Mouse (Mus musculus) hindbrain, postnatal 0 days (tissue): ENCODE results near the gene Abhd16a. TPM values are rescaled to one million over a fixed set of nuclear protein-coding genes. Genes with fewer than 3 reads are reported as not detected.

ENCODE experiments used
- ATAC-seq: fragments of 200-750 bp; cut with Nextera tagmentation; 2 replicates; pipeline ENCODE4 v1.8.0; 2017; ENCODE audit warnings: mild to moderate bottlenecking, moderate TSS enrichment, moderate library complexity
- DNase-seq: peaks from one replicate; pipeline ENCODE4 v3.0.0-alpha.2; 2015; ENCODE audit warnings: low spot score
- H3K27ac ChIP-seq: fragments of 300-500 bp; sonication (generic); 2 replicates; pipeline ENCODE4 v1.5.1; 2014; ENCODE audit warnings: mild to moderate bottlenecking
- H3K27me3 ChIP-seq: fragments of 300-500 bp; sonication (generic); 2 replicates; pipeline ENCODE4 v1.6.1; 2014; ENCODE audit warnings: low read length, mixed read lengths; ENCODE audit not compliant: insufficient read depth
- H3K36me3 ChIP-seq: fragments of 300-500 bp; sonication (generic); 2 replicates; pipeline ENCODE4 v1.6.1; 2014; ENCODE audit warnings: low read length, mixed read lengths; ENCODE audit not compliant: insufficient read depth
- H3K4me1 ChIP-seq: fragments of 300-500 bp; sonication (generic); 2 replicates; pipeline ENCODE4 v1.6.1; 2014; ENCODE audit warnings: antibody characterized with exemption, low read length, mixed read lengths; ENCODE audit not compliant: insufficient read depth
- H3K4me2 ChIP-seq: fragments of 300-500 bp; sonication (generic); 2 replicates; pipeline ENCODE4 v1.6.1; 2014; ENCODE audit warnings: low read depth, mild to moderate bottlenecking, low read length, moderate library complexity, mixed read lengths
- H3K4me3 ChIP-seq: fragments of 300-500 bp; sonication (generic); 2 replicates; pipeline ENCODE4 v1.5.1; 2014; ENCODE audit warnings: low read length
- H3K9ac ChIP-seq: fragments of 300-500 bp; sonication (generic); replicated peaks from 2 replicates; pipeline ENCODE4 v1.6.1; 2014; ENCODE audit warnings: mild to moderate bottlenecking, low read length, moderate library complexity, mixed read lengths
- H3K9me3 ChIP-seq: fragments of 300-500 bp; sonication (generic); 2 replicates; pipeline ENCODE4 v1.6.1; 2016; ENCODE audit warnings: low read length, mixed read lengths
- CTCF ChIP-seq: IDR thresholded peaks from 2 replicates; pipeline ENCODE4 v1.5.1; 2016; ENCODE audit warnings: antibody characterized with exemption, control low read depth, low read depth
- WGBS: fragments of 180-500 bp; shearing (Covaris S2); extraction: QIAGEN DNeasy Blood & Tissue Kit; methylation state at CpG from one replicate; pipeline ENCODE4 v1.1.7; 2014; 5-methylcytosine and 5-hydroxymethylcytosine counted together
- polyA plus RNA-seq: library from polyadenylated mRNA; unstranded; fragments of >200 nt; fragmentation: Nextera tagmentation; extraction: Ambion mirVana; gene quantifications from 2 replicates; pipeline ENCODE4 v1.2.1, GENCODE M21; 2015
- total RNA-seq: library from RNA; depleted of rRNA; stranded (reverse); fragments of >200 nt; gene quantifications from 2 replicates; pipeline ENCODE4 v1.2.3, GENCODE M21; 2014

Gene Abhd16a
- total and polyA plus RNA-seq, 2 experiments from 2014 or later = 121 to 158 TPM

DNA sequence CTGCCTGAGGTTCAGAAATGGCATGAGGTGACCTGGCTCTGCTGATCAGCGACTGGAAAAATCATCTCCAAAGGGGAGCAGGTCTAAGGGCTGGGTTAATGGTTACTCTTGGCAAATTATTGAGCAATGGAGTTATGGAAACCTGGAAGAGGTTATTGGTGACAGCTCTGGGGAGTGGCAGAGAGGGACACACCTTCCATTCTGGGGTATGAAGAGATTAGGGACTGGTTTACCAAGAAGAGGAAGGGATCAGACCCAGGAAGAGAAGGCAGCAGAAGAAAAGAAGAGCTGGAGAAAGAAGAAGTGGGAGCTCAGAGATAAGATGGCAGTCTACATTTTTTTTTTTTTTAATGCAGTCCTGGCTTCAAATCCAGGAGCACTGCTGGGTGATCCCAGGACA lies 41.4 kb upstream of the Abhd16a start:
- 58% methylated on average over 1 of the region's 1 CpGs for WGBS
- no peaks in the 10 kb centered on the region for H3K36me3 ChIP-seq
- no peak for TF ChIP-seq CTCF
- H3K9ac ChIP-seq = no peak overlapping the region
- peak overlapping the region; percentile 64; the same call in 1 of the 2 replicates for H3K27ac ChIP-seq
- no peaks in the 10 kb centered on the region for H3K27me3 ChIP-seq
- H3K9me3 ChIP-seq = no peaks in the 10 kb centered on the region
- ATAC-seq (no peak), DNase-seq (no peak)
- no peak overlapping the region for H3K4me2 ChIP-seq
- 0 out of 2 replicates have a peak, but pooled peaks cover 4% of the 10 kb centered on the region for H3K4me1 ChIP-seq
- no peak overlapping the region for H3K4me3 ChIP-seq

DNA sequence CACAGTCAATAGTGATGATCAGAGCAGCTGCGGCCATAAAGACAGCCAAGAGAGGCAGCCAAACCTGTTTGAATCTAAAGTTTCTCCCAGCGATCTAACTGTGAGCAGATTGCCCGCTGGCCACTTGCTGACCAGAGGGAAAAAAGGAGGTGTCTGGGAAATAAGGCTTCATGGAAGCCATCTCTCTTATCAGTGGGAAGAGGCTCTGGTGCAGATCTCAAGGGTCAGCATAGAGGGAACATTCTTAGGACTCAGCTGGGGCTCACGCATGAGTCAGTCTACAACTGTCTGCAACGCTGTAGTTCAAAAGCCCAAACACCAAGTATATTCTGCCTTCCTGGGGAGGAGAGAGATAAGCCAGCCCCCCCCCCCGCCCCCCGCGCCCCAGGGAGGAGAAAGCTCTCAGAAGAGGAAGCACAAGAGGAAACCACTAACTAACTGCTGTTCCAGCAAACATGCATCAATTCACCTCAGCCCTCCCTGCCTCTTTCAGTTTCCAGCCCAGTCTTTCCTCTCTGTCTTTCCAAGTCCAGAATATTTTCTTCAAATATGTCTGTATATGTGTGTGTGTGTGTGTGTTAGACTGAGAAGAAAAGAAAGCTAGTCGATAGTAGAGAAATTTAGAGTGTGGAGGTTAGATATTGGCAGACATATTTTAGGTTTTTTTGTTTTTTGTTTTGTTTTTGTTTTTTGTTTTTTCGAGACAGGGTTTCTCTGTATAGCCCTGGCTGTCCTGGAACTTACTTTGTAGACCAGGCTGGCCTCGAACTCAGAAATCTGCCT lies 40.7 kb upstream of the Abhd16a start:
- no peaks in the 10 kb centered on the region for H3K27me3 ChIP-seq
- ATAC-seq = no peak
- H3K9me3 ChIP-seq = no peaks in the 10 kb centered on the region
- H3K4me3 ChIP-seq = no peak overlapping the region
- no peak for DNase-seq
- 36% methylated on average over 10 of the region's 11 CpGs for WGBS
- H3K4me1 ChIP-seq = 0 out of 2 replicates have a peak, but pooled peaks cover 4% of the 10 kb centered on the region
- H3K27ac ChIP-seq = peak overlapping the region; percentile 64; the same call in 1 of the 2 replicates
- no peak for TF ChIP-seq CTCF
- H3K9ac ChIP-seq = no peak overlapping the region
- H3K4me2 ChIP-seq = no peak overlapping the region
- H3K36me3 ChIP-seq = no peaks in the 10 kb centered on the region

DNA sequence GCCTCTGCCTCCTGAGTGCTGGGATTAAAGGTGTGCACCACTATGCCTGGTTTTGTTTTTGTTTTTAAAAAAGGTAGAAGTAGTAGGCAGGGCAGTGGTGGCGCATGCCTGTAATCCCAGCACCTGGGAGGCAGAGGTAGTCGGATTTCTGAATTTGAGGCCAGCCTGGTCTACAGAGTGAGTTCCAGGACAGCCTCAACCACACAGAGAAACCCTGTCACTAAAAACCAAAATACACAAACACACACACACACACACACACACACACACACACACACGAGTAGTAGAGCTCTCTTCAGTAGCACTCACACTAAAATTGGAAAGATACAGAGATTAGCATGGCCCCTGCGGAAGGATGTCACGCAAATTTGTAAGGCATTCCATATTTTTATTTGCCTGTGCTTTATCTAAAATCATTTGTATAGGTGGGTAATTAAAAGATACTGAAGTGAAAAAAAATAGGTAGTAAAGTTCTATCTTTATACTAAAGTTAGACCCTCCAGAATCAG lies 40.1 kb upstream of the Abhd16a start:
- no peak overlapping the region for H3K9ac ChIP-seq
- H3K4me2 ChIP-seq = peak overlapping the region; percentile 67; the same call in 1 of the 2 replicates
- H3K4me3 ChIP-seq = no peak overlapping the region
- no peak for TF ChIP-seq CTCF
- no peak for DNase-seq
- H3K27ac ChIP-seq = peak overlapping the region; percentile 86; the same call in 1 of the 2 replicates
- 72% methylated on average over 5 of the region's 5 CpGs for WGBS
- 0 out of 2 replicates have a peak, but pooled peaks cover 4% of the 10 kb centered on the region for H3K4me1 ChIP-seq
- H3K36me3 ChIP-seq = no peaks in the 10 kb centered on the region
- H3K27me3 ChIP-seq = no peaks in the 10 kb centered on the region
- H3K9me3 ChIP-seq = no peaks in the 10 kb centered on the region
- ATAC-seq = no peak

DNA sequence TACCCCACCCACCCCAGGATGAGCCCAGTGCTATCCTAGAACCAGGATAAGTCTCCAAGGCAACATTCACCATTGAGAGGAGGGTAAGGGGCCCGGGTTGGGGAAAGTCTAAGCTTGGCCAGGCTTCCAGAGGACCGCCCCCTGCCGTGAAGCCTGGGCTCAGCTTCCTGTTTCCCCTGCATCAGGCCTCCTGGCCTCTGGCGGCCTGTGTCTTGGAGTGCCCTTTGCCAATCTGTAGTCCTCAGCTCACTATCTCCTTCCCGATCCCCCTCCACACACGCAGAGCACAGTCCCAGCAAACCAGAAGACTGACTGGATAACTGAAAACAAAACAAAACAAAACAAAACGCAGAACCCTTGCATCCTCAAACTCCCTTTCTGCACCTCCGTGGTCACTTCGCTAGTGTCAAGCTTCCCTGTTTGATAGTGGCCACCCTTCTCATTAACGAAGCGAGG lies 39.5 kb upstream of the Abhd16a start, which contains the start of gene Clic1:
TSS of gene Clic1 (plus strand) at position 406 of the 456 bp plus-strand sequence.
- Histone ChIP-seq H3K4me3 (peak within 1 kb of the TSS; percentile 44), H3K9me3 (no peaks in the 10 kb centered on the region), H3K9ac (peak within 1 kb of the TSS; percentile 52), H3K4me1 (0 out of 2 replicates have a peak, but pooled peaks cover 4% of the 10 kb centered on the region), H3K27me3 (no peaks in the 10 kb centered on the region), H3K4me2 (peak within 1 kb of the TSS; percentile 67), H3K27ac (peak within 1 kb of the TSS; percentile 86), H3K36me3 (no peaks in the 10 kb centered on the region)
- peak; percentile 34 for TF ChIP-seq CTCF
- ATAC-seq (no peak), DNase-seq (peak; percentile 77)
- WGBS = 6% methylated on average over 11 of the region's 11 CpGs

DNA sequence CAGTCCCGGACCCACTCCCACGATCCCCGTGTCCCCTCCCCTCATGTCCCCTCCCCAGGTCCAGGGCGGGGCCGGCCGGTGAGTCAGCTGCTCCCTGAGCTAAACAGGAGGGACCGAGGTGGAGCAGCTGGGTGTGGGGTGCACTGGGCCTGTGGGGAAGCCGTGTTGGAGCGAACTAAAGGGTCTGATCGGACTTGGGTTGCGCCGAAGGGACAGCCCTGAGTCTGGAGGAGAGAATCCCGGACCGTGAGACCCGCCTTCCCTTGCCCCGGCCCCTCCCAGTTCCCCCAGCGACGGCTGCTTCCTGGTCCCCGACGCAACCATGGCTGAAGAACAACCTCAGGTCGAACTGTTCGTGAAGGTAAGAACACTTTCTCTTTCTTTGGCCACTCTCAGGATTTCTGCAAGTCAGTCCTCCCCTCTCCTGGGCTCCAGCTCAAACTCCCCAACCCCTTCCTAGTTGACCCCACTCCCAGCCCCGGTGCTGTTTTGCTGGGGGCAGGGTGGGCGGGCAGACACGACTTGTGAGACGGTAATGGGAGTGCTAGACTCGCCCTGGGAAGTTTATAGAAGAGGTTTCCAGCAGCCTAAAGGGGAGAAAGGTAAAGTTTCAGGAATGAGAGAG lies 38.8 kb upstream of the Abhd16a start:
- H3K9me3 ChIP-seq = no peaks in the 10 kb centered on the region
- peak overlapping the region; percentile 52 for H3K9ac ChIP-seq
- peak; percentile 58 for DNase-seq
- no peaks in the 10 kb centered on the region for H3K36me3 ChIP-seq
- H3K4me3 ChIP-seq = peak overlapping the region; percentile 44
- 3% methylated on average over 27 of the region's 27 CpGs for WGBS
- H3K27ac ChIP-seq = peak overlapping the region; percentile 86
- no peak for ATAC-seq
- H3K27me3 ChIP-seq = no peaks in the 10 kb centered on the region
- peak overlapping the region; percentile 67 for H3K4me2 ChIP-seq
- H3K4me1 ChIP-seq = 0 out of 2 replicates have a peak, but pooled peaks cover 4% of the 10 kb centered on the region
- no peak for TF ChIP-seq CTCF

DNA sequence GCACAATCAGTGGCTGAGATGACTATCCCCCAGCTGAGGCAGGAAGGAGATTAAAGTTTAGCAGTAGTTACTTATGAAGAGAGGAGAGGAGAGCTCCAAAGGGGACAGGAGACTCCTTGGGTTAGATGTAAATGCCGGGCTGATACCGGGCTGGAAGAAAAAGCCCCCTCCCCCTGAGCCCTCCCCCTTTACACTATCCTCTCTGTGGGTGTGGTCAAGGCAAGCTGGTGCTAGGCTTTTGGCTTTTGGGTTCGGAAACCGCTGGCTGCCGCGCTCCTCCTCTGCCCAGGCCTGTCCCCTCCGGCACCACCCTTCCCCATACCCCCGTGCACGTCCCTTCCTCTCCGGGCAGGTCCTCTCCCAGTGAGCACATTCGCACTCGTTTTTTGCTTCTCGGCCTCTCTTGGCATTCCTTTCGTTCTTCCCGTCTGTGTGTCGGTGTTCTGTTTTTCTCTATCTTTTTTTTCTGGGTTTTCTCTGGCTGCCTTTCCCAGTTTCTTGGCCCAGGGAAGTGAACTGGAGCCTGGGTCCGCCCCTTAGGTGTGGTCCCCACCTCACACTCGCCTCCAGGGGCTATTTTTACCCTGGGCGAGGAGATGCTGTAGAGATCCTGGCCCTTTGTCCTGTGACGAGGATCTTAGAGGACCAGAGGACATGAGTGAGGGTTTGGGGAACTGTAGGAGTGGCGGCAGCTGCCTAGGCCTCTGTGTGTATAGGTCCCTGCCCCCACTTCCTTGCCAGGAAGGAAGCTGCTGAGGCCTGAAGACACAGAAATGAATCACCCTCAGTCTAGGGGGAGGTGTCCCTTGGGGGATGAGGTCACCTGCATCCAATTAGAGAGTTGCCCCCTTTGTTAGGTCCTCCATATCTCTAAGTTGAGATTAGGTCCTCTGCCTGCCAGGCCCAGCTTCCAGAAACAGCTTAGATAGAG lies 37.6 kb upstream of the Abhd16a start:
- peak; percentile 83 for DNase-seq
- Histone ChIP-seq H3K9me3 (no peaks in the 10 kb centered on the region), H3K27ac (peak overlapping the region; percentile 74), H3K9ac (peak overlapping the region; percentile 51), H3K4me1 (0 out of 2 replicates have a peak, but pooled peaks cover 4% of the 10 kb centered on the region), H3K4me3 (peak overlapping the region; percentile 44), H3K4me2 (peak overlapping the region; percentile 67), H3K36me3 (no peaks in the 10 kb centered on the region; the same call in 1 of the 2 replicates), H3K27me3 (no peaks in the 10 kb centered on the region)
- ATAC-seq = peak; percentile 74
- no peak for TF ChIP-seq CTCF
- 10% methylated on average over 20 of the region's 21 CpGs for WGBS
